Comparison of ENCODE assay signal across 9 mouse cellular contexts in the genomic region with DNA sequence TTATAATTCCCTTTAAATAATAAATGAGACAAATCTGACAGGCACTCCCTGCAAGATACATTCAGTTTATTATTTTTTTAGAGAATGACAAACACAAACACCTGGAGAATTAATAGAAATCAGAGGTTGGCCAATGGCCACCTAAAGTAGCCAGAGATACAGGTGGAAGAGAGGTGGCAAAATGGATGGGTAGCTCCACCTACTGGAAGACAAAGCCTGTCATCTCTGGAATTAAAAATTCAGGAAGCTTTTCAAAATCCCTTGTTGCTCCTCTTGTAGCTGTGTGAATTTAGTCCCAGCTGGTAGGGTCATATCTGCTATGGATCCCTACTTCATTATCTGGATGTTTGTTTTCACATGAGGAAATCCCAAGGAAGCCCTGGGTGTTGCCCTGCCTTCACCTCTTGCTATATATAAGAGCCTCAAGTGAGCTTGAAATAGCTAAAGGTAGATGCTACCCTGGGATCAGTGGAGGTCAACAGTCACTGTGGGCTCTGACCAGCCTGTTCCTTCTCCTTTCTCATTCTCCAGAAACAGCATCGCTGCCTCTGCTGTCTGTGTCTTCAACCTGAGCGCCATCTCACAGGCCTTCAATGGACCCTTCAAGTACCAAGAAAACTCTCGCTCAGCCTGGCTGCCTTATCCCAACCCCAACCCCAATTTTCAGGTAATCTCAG.
DNase-seq lines count a peak whose midpoint lies in the region; ATAC-seq and TF ChIP-seq lines count a peak whose summit lies in the region.
"Had no signal": no experiment of that assay in that cellular context is flagged by ENCODE, and none has a peak within 500 bp of the region (broad histone marks: within the 10 kb centered on the region; RNA-seq: fewer than 3 reads in every experiment).

No protein-coding gene starts in this region.

- peak; percentile 52 for TF ChIP-seq CTCF in forebrain, postnatal 0 days (IDR thresholded peaks at IDR 0.05; ENCODE audit: low read depth)

- no peak overlapping the region for H3K4me2 ChIP-seq in forebrain, postnatal 0 days (ENCODE audit: low read depth)

- H3K27me3 ChIP-seq in forebrain, postnatal 0 days (ENCODE audit: insufficient read depth, low read length), result no peaks in the 10 kb centered on the region
- H3K27me3 ChIP-seq: megakaryocyte, embryonic 14.5 days had no signal

- H3K27ac ChIP-seq in forebrain, postnatal 0 days (ENCODE audit: low read depth, low read length), result no peak overlapping the region

- DNase-seq in heart, postnatal 4 days, result peak; percentile 18
- no peak for DNase-seq in heart, adult 9 months (ENCODE audit: low spot score in 2 of 2)
- DNase-seq in 3134 (ENCODE audit: extremely low read depth, insufficient read length, low spot score), result peak; percentile 14
- DNase-seq in Muller cell, postnatal 12 days (ENCODE audit: inconsistent ontology term), result peak; percentile 56
- peak; percentile 26 for DNase-seq in forebrain, postnatal 0 days
- DNase-seq in gastrocnemius, postnatal 4 days (ENCODE audit: low spot score in 2 of 2), result no peak
- DNase-seq: spleen, adult 18-20 months had no signal

- no peaks in the 10 kb centered on the region for H3K36me3 ChIP-seq in forebrain, postnatal 0 days (ENCODE audit: insufficient read depth)

- no peaks in the 10 kb centered on the region for H3K9me3 ChIP-seq in forebrain, postnatal 0 days (ENCODE audit: low read length)
- H3K9me3 ChIP-seq: megakaryocyte, embryonic 14.5 days had no signal

- no peak overlapping the region for H3K4me3 ChIP-seq in forebrain, postnatal 0 days (ENCODE audit: low read depth, low read length)
- H3K4me3 ChIP-seq: megakaryocyte, embryonic 14.5 days had no signal

- 25% methylated on average over 3 of the region's 3 CpGs for WGBS in forebrain, postnatal 0 days

- no peak for ATAC-seq in forebrain, postnatal 0 days
- ATAC-seq in inflammation-experienced regulatory T-cells, adult 6 months, result no peak

- peaks cover 2% of the 10 kb centered on the region; the same call in 1 of the 2 replicates for H3K4me1 ChIP-seq in forebrain, postnatal 0 days (ENCODE audit: insufficient read depth)
- H3K4me1 ChIP-seq: megakaryocyte, embryonic 14.5 days had no signal

- no peak overlapping the region for H3K9ac ChIP-seq in forebrain, postnatal 0 days

Comparison
In these comparisons a context has a peak if more than half of its experiments do, and no peak if none do; other contexts are left out.
1. DNase-seq: peak in heart, postnatal 4 days (single experiment), 3134 (single experiment), Muller cell, postnatal 12 days (single experiment) and forebrain, postnatal 0 days (single experiment); none in heart, adult 9 months (0 of 2) and gastrocnemius, postnatal 4 days (0 of 2).